Mouse (Mus musculus): Measurements from ENCODE around the gene Ddx39. TPM values are rescaled to one million over a fixed set of nuclear protein-coding genes. Genes with fewer than 3 reads are reported as not detected.

The Ddx39 gene
- 4.1 TPM for polyA plus RNA-seq (2014; fragmentation: Illumina TruSeq; extraction: RNeasy Lipid Tissue Mini Kit (QIAGEN cat#74804); ENCODE audit: low read depth, low replicate concordance)

GRCm38 (mm10) chr8:83715031-83715690 lies at the start of gene Ddx39:
Ddx39 (plus strand) TSS chr8:83715177.

GRCm38 (mm10) chr8:83665969-83666865 lies 48.8 kb upstream of the Ddx39 start, which contains the start of gene Ptger1:
Ptger1 (plus strand) TSS chr8:83666678.

GRCm38 (mm10) chr8:83698661-83699453 lies 16.1 kb upstream of the Ddx39 start, which contains the start of gene Pkn1:
Pkn1 (minus strand) TSS chr8:83699179.

GRCm38 (mm10) chr8:83740976-83741741 lies 26.2 kb downstream of the Ddx39 start, which contains the start of gene Adgre5:
Adgre5 (minus strand) TSS chr8:83741326.

Other genes with a start within 250 kb of the Ddx39 start
- not detected for gene Olfr370, start 179.4 kb upstream of the Ddx39 start, polyA plus RNA-seq (2014; fragmentation: Illumina TruSeq; extraction: RNeasy Lipid Tissue Mini Kit (QIAGEN cat#74804); ENCODE audit: low read depth, low replicate concordance)
- 0.35 TPM for gene Ndufb7, start 148.5 kb upstream of the Ddx39 start, polyA plus RNA-seq (2014; fragmentation: Illumina TruSeq; extraction: RNeasy Lipid Tissue Mini Kit (QIAGEN cat#74804); ENCODE audit: low read depth, low replicate concordance)
- gene Tecr, start 107.2 kb upstream of the Ddx39 start, polyA plus RNA-seq (2014; fragmentation: Illumina TruSeq; extraction: RNeasy Lipid Tissue Mini Kit (QIAGEN cat#74804); ENCODE audit: low read depth, low replicate concordance): 58.4 TPM
- 28.2 TPM for gene Dnajb1, start 107.0 kb upstream of the Ddx39 start, polyA plus RNA-seq (2014; fragmentation: Illumina TruSeq; extraction: RNeasy Lipid Tissue Mini Kit (QIAGEN cat#74804); ENCODE audit: low read depth, low replicate concordance)
- gene Gipc1, start 62.5 kb upstream of the Ddx39 start, polyA plus RNA-seq (2014; fragmentation: Illumina TruSeq; extraction: RNeasy Lipid Tissue Mini Kit (QIAGEN cat#74804); ENCODE audit: low read depth, low replicate concordance): not detected
- 0.17 TPM for gene Ptger1, start 48.5 kb upstream of the Ddx39 start, polyA plus RNA-seq (2014; fragmentation: Illumina TruSeq; extraction: RNeasy Lipid Tissue Mini Kit (QIAGEN cat#74804); ENCODE audit: low read depth, low replicate concordance)
- 15.2 TPM for gene Pkn1, start 16.0 kb upstream of the Ddx39 start, polyA plus RNA-seq (2014; fragmentation: Illumina TruSeq; extraction: RNeasy Lipid Tissue Mini Kit (QIAGEN cat#74804); ENCODE audit: low read depth, low replicate concordance)
- 6.5 TPM for gene Adgre5, start 26.1 kb downstream of the Ddx39 start, polyA plus RNA-seq (2014; fragmentation: Illumina TruSeq; extraction: RNeasy Lipid Tissue Mini Kit (QIAGEN cat#74804); ENCODE audit: low read depth, low replicate concordance)
- gene Adgrl1, start 184.9 kb downstream of the Ddx39 start, polyA plus RNA-seq (2014; fragmentation: Illumina TruSeq; extraction: RNeasy Lipid Tissue Mini Kit (QIAGEN cat#74804); ENCODE audit: low read depth, low replicate concordance): 7.5 TPM
- gene Gm10644, start 240.0 kb downstream of the Ddx39 start, polyA plus RNA-seq (2014; fragmentation: Illumina TruSeq; extraction: RNeasy Lipid Tissue Mini Kit (QIAGEN cat#74804); ENCODE audit: low read depth, low replicate concordance): 0.35 TPM
- 1.7 TPM for gene Asf1b, start 240.3 kb downstream of the Ddx39 start, polyA plus RNA-seq (2014; fragmentation: Illumina TruSeq; extraction: RNeasy Lipid Tissue Mini Kit (QIAGEN cat#74804); ENCODE audit: low read depth, low replicate concordance)

Measured in adrenal gland, adult 10 weeks (tissue).